Mouse (Mus musculus) granulocyte monocyte progenitor cell, adult 5-6 weeks (primary cell): Measurements from ENCODE around the gene Pdrg1. TPM values are rescaled to one million over a fixed set of nuclear protein-coding genes. Genes with fewer than 3 reads are reported as not detected.

Experiments
- ATAC-seq: replicated peaks from 2 replicates; pipeline ENCODE4 v1.8.0; 2016; ENCODE audit warnings: mild to moderate bottlenecking, moderate TSS enrichment, inconsistent platforms; ENCODE audit not compliant: poor library complexity, severe bottlenecking
- total RNA-seq, 2 experiments: library from RNA; stranded (forward) in 1 of 2; stranded (reverse) in 1 of 2; fragments of 200-712, 200-1000 nt in 1 of 2; fragments of >200 nt in 1 of 2; fragmentation: Nextera tagmentation in 1 of 2; gene quantifications; 2 replicates each; pipeline ENCODE4 v1.2.3; 2014 to 2017

Pdrg1 gene
- total RNA-seq (2014; fragmentation: Nextera tagmentation) (62.9 and 67.0 TPM in 2 replicates), total RNA-seq (2017) (98.2 and 108 TPM in 2 replicates)

DNA sequence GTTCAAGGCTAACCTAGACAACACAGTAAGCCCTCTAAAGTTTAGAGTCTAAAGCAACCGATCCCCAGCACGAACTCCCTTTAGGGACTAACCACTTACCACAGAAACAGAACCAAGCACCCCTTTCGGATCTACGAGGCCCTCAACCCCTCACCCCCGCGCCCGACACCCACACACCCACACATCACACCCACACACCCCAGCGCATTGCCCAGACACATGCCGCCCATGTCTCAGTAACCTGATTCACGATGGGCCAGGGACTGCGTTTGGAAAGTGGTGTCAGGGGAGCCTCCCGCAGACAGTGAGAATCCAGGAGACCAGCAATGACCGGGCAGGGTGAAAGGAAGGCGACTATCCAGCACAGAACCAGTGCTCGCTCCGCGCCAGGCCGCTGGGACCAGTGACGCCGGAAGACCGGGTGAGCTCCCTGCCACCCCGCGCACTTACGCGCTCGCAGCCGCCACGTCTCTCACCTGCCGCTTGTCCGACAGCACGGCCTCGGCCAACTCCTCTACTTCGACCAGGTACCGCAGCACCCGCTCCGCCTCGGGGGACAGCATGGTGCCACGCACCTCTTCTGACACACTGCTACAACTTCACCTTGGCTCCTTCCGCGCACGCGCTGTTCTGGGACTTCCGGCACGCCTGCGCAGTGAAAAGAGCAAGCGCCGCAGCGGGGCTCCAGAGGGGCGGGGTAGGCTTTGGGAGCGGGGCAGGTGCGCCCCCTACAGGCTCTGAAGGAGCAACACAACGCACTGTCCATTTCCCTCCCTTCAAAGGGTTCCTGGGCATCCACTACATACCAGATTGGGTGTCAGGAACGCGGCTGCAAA is at the start of gene Pdrg1:
TSS of gene Pdrg1 (minus strand) at position 670 of the 836 bp plus-strand sequence.
- peak; percentile 93 for ATAC-seq

- peak; percentile 66 for ATAC-seq
These were observed 49.2 kb upstream of the Pdrg1 start for GRCm38 (mm10) chr2:153064190-153064970.

GRCm38 (mm10) chr2:153063394-153063793 is 48.2 kb upstream of the Pdrg1 start:
- ATAC-seq: 0 out of 2 replicates have a peak, but pooled peaks have one; percentile 4

DNA sequence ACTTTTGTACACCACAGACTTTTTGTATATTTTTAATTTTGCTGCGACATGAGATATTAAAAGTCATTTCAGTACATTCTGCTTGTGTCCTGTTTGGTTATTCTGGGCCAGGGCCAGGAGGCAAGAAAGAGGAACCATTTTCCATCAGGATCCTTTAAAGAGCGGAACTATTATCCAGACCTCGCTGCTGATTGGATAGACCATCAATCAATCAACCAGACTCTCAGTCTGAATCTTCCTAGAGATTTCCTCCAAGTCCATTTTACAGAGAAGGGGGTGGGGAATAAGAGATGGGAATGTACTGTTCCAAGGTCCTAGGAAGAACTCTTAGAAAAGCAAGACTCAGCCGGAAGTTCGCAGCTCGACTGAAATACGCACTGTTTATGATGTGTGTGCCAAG is 45.0 kb upstream of the Pdrg1 start:
- no peak for ATAC-seq

DNA sequence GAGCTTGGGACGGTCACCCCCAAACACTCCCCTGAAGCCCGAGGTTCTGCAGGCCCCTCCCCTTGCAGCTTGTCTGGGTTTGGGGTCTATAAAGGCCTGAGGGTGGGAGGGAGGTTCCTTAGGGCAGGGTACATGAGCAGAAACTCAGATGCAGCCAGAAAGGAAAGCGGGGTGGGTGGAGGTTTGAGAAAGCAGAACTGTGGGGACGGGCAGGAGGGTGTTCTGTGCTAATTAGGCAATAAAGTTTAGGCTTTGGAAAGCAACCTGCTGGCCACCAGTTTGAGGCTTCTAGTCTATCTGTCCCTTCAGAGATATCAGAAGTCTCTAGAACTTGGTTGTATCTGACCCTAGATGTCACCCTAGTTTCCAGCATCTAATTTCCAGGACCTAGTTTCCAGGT is 43.1 kb upstream of the Pdrg1 start:
- ATAC-seq: peak; percentile 72

DNA sequence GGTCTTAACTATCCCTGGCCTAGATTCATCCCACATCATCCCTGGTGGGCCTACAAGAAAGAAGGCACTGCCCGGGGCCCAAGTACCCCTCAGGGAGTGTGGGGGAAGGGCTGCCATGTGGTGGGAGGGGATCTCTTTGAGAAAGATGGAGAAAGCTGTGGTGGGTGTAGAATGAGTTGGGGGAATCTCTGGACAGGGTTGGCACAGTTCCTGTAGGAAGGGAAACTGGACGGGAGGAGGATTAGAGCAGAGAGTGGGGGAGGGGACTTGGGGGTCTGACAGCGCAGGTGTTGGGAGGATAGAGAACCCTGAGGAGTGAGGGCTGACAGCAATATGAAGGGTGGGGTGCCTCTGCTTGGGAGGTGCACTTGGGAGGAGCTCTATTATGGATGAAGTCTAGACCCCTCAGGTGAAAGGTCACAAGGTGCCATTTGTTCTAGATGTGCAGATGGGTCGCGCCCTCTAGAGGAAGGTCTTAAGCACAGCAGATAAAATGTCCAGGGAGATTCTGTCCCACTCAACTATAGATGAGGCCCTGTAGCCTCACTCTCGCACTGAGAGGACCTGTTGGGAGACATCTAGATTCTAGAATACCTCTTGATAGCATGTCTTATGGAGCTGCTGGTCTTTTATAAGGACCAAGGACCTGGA is 40.2 kb upstream of the Pdrg1 start:
- ATAC-seq: no peak

GRCm38 (mm10) chr2:153053896-153054295 is 38.7 kb upstream of the Pdrg1 start:
- ATAC-seq: no peak

GRCm38 (mm10) chr2:153052700-153053351 is 37.6 kb upstream of the Pdrg1 start:
- ATAC-seq: peak; percentile 38

DNA sequence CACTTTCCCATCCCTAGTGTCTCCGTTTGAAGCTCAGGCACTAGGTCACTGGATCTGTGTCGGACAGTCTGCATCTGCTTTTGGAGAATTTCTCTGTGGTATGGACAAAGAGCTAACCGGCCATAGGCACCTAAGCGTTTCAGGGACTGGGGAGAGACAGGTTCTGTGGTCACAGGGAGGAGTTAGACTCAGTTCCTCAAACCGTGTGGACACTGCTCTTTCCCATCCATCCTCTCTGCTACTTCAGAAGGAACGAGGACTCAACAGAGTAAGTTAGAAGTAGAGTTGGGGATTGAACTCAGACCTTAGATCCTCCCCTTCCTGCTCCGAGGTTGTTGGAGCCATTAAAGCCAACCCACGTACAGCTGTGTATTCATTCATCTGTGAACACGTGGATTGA is 36.3 kb upstream of the Pdrg1 start:
- ATAC-seq: peak; percentile 66

DNA sequence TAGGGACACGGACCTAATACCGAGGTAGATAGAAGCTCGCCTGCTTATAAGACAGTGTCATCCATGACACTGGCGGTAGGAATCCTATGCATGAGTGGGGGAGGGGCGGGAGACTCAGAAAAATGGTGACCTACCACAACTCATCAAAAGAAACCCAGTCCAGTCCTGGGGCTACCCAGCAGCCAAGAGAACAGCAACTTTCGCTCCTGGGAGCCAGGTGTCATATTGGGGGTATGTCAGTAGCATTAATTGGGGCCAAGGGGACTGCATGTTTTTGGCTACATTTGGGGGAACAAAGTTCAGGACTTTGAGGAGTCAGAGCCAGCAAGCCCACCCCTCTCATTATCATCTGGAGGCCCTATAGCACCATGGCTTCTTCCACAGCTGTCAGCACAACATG is 35.9 kb upstream of the Pdrg1 start:
- no peak for ATAC-seq

DNA sequence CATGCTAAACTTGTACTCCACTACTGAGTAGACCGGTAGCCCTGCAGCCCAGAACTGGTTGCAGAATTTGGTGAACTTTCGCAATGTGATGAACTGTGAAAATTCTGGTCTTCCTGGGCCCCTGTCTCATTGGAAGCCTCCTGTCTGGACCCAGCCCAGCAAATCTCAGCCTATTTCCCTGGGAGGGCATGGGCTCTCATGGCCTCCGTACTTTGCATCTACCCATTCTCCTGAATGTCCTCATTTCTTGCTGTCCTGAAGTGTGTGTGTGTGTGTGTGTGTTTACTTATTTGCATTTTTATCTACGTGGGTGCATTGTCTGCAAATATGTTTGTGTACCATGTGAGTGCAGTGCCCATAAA is 34.8 kb upstream of the Pdrg1 start:
- no peak for ATAC-seq

- ATAC-seq: no peak
These were observed 34.2 kb upstream of the Pdrg1 start for GRCm38 (mm10) chr2:153049288-153049996.

DNA sequence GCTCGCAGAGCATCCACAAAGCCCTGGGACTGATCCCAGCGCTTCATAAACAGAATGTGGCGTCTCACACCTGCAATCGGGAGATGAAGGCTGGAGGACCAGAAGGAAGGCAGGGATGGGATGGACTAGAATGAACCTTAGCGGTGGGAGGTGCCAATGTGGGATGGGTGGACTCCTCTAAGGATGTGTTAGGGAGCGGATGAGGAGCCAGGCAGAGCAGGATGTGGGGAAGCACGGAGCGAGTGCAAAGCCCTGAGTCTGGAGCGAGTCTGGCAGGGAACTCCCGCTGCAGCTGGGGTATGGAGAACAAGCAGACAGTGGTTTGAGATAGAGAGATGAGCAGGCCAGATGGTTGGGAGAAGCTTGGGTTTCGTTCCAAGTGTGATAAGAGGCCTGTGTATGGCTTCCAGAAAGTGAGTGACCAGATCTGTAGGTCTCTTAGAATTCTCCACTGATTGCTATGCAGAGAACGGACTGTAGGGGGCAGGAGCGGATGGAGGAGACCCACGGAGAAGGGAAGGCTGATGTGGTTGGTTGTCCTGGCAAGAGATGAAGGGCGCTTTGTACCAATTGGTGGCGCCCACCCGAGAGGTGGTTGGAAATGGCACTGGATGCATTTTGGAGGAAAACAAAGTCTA is 32.7 kb upstream of the Pdrg1 start:
- ATAC-seq: peak; percentile 71

GRCm38 (mm10) chr2:153045884-153046299 is 30.7 kb upstream of the Pdrg1 start:
- ATAC-seq: 0 out of 2 replicates have a peak, but pooled peaks have one; percentile 23

DNA sequence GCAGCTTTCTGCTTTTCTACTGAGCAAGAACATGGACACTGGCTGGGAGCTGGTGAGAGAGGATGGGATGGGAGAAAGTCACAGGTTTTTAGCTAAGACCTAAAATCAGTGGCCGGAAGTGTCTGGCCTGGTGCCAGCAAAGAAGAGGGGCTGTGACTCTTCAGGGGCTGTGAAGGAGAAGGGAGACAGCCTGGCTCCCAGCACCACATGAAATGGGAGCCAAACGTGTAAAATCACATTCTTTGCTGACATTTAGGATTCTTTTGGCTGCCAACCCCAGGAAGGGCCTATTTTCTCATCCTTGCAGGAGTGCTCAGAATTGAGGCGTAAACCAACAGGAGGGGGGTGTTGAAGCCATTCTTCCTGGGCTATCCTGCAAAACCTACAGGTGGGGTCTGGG is 28.7 kb upstream of the Pdrg1 start:
- no peak for ATAC-seq

DNA sequence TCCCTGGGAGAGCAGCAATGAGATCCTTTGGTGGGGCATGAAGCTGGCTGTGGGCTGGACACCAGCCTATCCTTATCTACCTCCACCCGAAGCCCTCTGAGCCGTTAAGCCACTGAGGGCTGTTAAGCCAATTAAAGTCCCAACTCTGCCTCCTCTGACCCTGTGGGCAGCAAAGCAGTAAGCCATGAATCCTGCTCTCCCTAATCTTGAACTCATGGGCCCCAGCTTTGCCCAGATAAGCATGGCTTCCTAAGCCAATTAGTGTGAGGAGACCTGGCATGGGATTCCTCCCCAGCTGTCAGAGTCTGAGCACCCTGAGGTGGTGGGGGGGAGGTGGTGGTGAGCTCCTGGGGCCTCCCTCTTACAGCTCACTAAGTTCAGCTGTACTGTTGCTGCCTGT is 21.5 kb upstream of the Pdrg1 start:
- no peak for ATAC-seq

GRCm38 (mm10) chr2:153033545-153034230 is 18.5 kb upstream of the Pdrg1 start:
- no peak for ATAC-seq

GRCm38 (mm10) chr2:153032973-153033372 is 17.7 kb upstream of the Pdrg1 start:
- no peak for ATAC-seq
